Mouse (Mus musculus) lung, adult 2 months (tissue): Measurements from ENCODE around the gene Lrcol1.

Experiments
- CTCF ChIP-seq: fragments of 200-500 bp; IDR thresholded peaks from 2 replicates; pipeline ENCODE4 v1.5.1; 2011; ENCODE audit warnings: mild to moderate bottlenecking, low read length, control low read depth; ENCODE audit not compliant: insufficient read depth
- POLR2A ChIP-seq: fragments of 200-500 bp; IDR thresholded peaks from 2 replicates; pipeline ENCODE4 v1.6.1; 2011; ENCODE audit warnings: low read depth, mild to moderate bottlenecking, control low read depth, low read length, borderline replicate concordance; ENCODE audit errors: extremely low read depth

DNA sequence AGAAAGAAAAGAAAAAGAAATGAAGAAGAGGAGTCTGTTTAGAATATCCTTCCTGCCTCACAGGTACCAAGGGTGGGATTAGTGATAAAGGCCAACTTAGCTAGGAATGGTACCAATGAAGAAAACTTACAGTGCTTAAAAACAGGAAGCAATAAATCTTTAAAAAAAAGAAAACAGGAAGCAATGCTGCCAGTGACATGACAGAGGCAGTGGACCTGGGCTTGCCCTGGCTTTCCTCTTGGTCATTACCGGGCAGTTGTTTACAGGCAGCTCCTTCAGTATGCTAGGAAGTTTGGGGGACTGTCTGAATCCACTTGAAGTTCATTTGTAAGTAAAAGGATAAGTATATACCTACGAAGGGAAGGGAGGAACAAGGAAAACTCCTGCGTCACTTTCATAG is 14.0 kb upstream of the Lrcol1 start:
- no peak for TF ChIP-seq POLR2A
- no peak for TF ChIP-seq CTCF
